Mouse (Mus musculus) neutrophil, adult 83 days (primary cell): ENCODE data around the gene Dctn2. TPM values are rescaled to one million over a fixed set of nuclear protein-coding genes. Genes with fewer than 3 reads are reported as not detected.

Experiments
- total RNA-seq, 2 experiments: library from RNA; stranded (reverse); gene quantifications; one replicate each; pipeline ENCODE4 v1.2.4; 2023

Dctn2 gene
- total RNA-seq, result 100 to 1,000 TPM in 1 of 2 experiments, 10 to 100 TPM in 1; 98.1 to 101 TPM

GRCm38 (mm10) chr10:127266112-127267091 is at the start of gene Dctn2:
TSS of gene Dctn2 (plus strand) at chr10:127266368.

DNA sequence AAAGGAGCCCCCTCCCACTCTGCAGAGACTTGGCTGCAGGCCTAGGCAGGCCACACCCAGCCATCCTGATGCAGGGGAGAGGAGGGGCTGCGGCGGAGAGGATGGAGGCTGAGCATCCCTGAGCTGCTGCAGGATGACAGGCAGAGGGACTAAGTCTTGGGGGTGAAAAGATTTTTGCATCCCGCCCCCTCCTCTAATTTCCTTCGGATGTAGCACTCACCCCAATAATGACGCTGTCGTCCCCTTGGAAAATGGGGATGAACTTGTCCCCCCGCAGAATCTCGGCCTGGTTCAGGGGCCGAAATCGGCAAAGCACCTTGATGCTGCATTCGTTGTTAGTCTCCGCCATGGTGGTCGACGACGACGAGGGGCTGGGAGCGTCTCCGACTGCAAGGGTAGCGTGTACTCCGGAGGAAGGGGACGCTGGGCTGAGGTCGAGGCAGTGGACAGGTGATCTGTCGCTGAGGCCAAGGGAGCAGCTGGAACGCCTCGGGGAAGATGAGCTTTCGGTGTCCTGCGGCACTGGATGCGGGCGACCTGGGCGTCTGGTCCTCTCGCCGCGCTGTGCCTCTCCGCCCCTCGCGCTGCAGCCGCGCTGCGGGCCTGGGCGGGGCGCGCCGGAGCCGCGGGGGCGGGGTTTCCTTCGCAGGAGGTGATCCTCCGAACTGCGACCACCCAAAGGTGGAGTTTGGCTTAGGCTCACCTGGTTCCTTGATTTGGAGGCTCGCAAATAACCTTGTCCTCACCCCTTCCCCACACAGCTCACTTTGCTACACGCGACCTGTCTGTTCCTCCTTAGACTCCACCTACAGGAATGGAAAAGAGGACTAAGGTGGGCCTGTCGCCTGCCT is 3.4 kb upstream of the Dctn2 start, which contains the start of gene Kif5a:
Gene Kif5a (minus strand): TSS at position 801 of the 851 bp plus-strand sequence.

GRCm38 (mm10) chr10:127288800-127289572 is 22.8 kb downstream of the Dctn2 start, which contains the start of gene Mbd6:
TSS of gene Mbd6 (minus strand) at chr10:127289018.

GRCm38 (mm10) chr10:127311476-127312355 is 45.5 kb downstream of the Dctn2 start, which contains the start of gene Mars:
TSS of gene Mars (minus strand) at chr10:127311786.

GRCm38 (mm10) chr10:127321621-127322020 is 55.5 kb downstream of the Dctn2 start, which contains the start of gene Arhgap9:
TSS of gene Arhgap9 (plus strand) at chr10:127321964.

Other genes with a start within 250 kb of the Dctn2 start
- 10 to 100 TPM; 11.1 to 11.3 TPM for gene Tsfm, start 235.5 kb upstream of the Dctn2 start, total RNA-seq
- 1 to 10 TPM; 3.6 to 4.2 TPM for gene Mettl1, start 225.0 kb upstream of the Dctn2 start, total RNA-seq
- gene Eef1akmt3, start 224.9 kb upstream of the Dctn2 start, total RNA-seq, result under 1 TPM in 1 of 2 experiments, not detected in 1; 0.20 TPM
- gene Cyp27b1, start 218.1 kb upstream of the Dctn2 start, total RNA-seq, result not detected
- gene March9, start 206.2 kb upstream of the Dctn2 start, total RNA-seq, result under 1 TPM in 1 of 2 experiments, not detected in 1; 0.11 TPM
- 100 to 1,000 TPM; 139 to 142 TPM for gene Cdk4, start 202.8 kb upstream of the Dctn2 start, total RNA-seq
- gene Tspan31, start 196.1 kb upstream of the Dctn2 start, total RNA-seq, result 10 to 100 TPM; 26.9 to 27.6 TPM
- 10 to 100 TPM; 45.3 to 49.2 TPM for gene Agap2, start 191.1 kb upstream of the Dctn2 start, total RNA-seq
- 100 to 1,000 TPM; 102 to 103 TPM for gene Os9, start 145.2 kb upstream of the Dctn2 start, total RNA-seq
- 100 to 1,000 TPM in 1 of 2 experiments, 10 to 100 TPM in 1; 99.0 to 106 TPM for gene B4galnt1, start 101.1 kb upstream of the Dctn2 start, total RNA-seq
- not detected for gene Slc26a10, start 85.7 kb upstream of the Dctn2 start, total RNA-seq
- 1 to 10 TPM; 1.1 to 1.6 TPM for gene Arhgef25, start 76.3 kb upstream of the Dctn2 start, total RNA-seq
- gene Dtx3, start 70.6 kb upstream of the Dctn2 start, total RNA-seq, result 10 to 100 TPM; 15.9 to 19.5 TPM
- gene Pip4k2c, start 54.8 kb upstream of the Dctn2 start, total RNA-seq, result 10 to 100 TPM; 24.4 to 25.8 TPM
- under 1 TPM; 0.22 to 0.42 TPM for gene Kif5a, start 3.0 kb upstream of the Dctn2 start, total RNA-seq
- gene Mbd6, start 22.6 kb downstream of the Dctn2 start, total RNA-seq, result 100 to 1,000 TPM; 134 to 135 TPM
- gene Mars, start 45.4 kb downstream of the Dctn2 start, total RNA-seq, result 10 to 100 TPM; 41.3 to 47.4 TPM
- 100 to 1,000 TPM; 240 to 263 TPM for gene Arhgap9, start 55.6 kb downstream of the Dctn2 start, total RNA-seq
- not detected for gene Gli1, start 75.6 kb downstream of the Dctn2 start, total RNA-seq
- not detected for gene Inhbe, start 88.0 kb downstream of the Dctn2 start, total RNA-seq
- not detected for gene Inhbc, start 104.1 kb downstream of the Dctn2 start, total RNA-seq
- 10 to 100 TPM; 91.2 to 93.7 TPM for gene R3hdm2, start 114.0 kb downstream of the Dctn2 start, total RNA-seq
- gene Stac3, start 235.3 kb downstream of the Dctn2 start, total RNA-seq, result 1 to 10 TPM; 2.0 to 2.4 TPM
- gene Ndufa4l2, start 248.6 kb downstream of the Dctn2 start, total RNA-seq, result not detected